In genomic region chr5:137349384-137350204, GRCm38 (mm10) we compare ENCODE assay signal across 8 mouse cellular contexts. TPM values are rescaled to one million over a fixed set of nuclear protein-coding genes. Genes with fewer than 3 reads are reported as not detected.
DNase-seq lines count a peak whose midpoint lies in the region; ATAC-seq and TF ChIP-seq lines count a peak whose summit lies in the region.

Gene Ephb4, plus strand, starts transcription at chr5:137350109.

- TF ChIP-seq CTCF in midbrain, postnatal 0 days (IDR thresholded peaks at IDR 0.05) = peak; percentile 52
- TF ChIP-seq CTCF in testis, adult 2 months (IDR thresholded peaks at IDR 0.05; ENCODE audit: control insufficient read depth, insufficient read depth, insufficient replicate concordance, low read depth, low read length) = no peak

- no peaks in the 10 kb centered on the region for H3K27me3 ChIP-seq in embryonic facial prominence, embryonic 15.5 days
- no peaks in the 10 kb centered on the region for H3K27me3 ChIP-seq in limb, embryonic 15.5 days
- peaks cover 22% of the 10 kb centered on the region for H3K27me3 ChIP-seq in midbrain, postnatal 0 days (ENCODE audit: insufficient read depth, low read length)
- no peaks in the 10 kb centered on the region for H3K27me3 ChIP-seq in testis, adult 2 months (ENCODE audit: control insufficient read depth, insufficient read depth, low read length)

- peak within 1 kb of the TSS; percentile 96 for H3K27ac ChIP-seq in embryonic facial prominence, embryonic 15.5 days (replicated peaks)
- peak within 1 kb of the TSS; percentile 99 for H3K27ac ChIP-seq in limb, embryonic 15.5 days
- H3K27ac ChIP-seq in midbrain, postnatal 0 days (ENCODE audit: low read depth, low read length) = peak within 1 kb of the TSS; percentile 55; the same call in 1 of the 2 replicates
- peak within 1 kb of the TSS; percentile 47 for H3K27ac ChIP-seq in testis, adult 2 months (ENCODE audit: control insufficient read depth, insufficient read depth, low read depth, low read length)

- peaks cover 8% of the 10 kb centered on the region for H3K36me3 ChIP-seq in embryonic facial prominence, embryonic 15.5 days
- H3K36me3 ChIP-seq in limb, embryonic 15.5 days = peaks cover 9% of the 10 kb centered on the region
- 0 out of 2 replicates have a peak, but pooled peaks cover 4% of the 10 kb centered on the region for H3K36me3 ChIP-seq in midbrain, postnatal 0 days (ENCODE audit: insufficient read depth, low read length)
- no peaks in the 10 kb centered on the region for H3K36me3 ChIP-seq in testis, adult 2 months (ENCODE audit: control insufficient read depth, insufficient read depth, low read length)

- peak; percentile 98 for ATAC-seq in embryonic facial prominence, embryonic 15.5 days (ENCODE audit: insufficient number of reproducible peaks, low FRiP score, low TSS enrichment, low read depth)
- peak; percentile 98 for ATAC-seq in limb, embryonic 15.5 days (ENCODE audit: insufficient number of reproducible peaks, low FRiP score, low TSS enrichment, low read depth)
- ATAC-seq in midbrain, postnatal 0 days (ENCODE audit: low FRiP score) = peak; percentile 85

- H3K4me1 ChIP-seq in embryonic facial prominence, embryonic 15.5 days = peaks cover 43% of the 10 kb centered on the region
- H3K4me1 ChIP-seq in limb, embryonic 15.5 days = peaks cover 55% of the 10 kb centered on the region
- peaks cover 11% of the 10 kb centered on the region for H3K4me1 ChIP-seq in midbrain, postnatal 0 days (ENCODE audit: insufficient read depth, low read length)
- H3K4me1 ChIP-seq in testis, adult 2 months (ENCODE audit: control insufficient read depth, insufficient read depth, low read length) = peaks cover 2% of the 10 kb centered on the region; the same call in 1 of the 2 replicates

- H3K4me3 ChIP-seq in embryonic facial prominence, embryonic 15.5 days (replicated peaks) = peak within 1 kb of the TSS; percentile 79
- peak within 1 kb of the TSS; percentile 86 for H3K4me3 ChIP-seq in limb, embryonic 15.5 days
- H3K4me3 ChIP-seq in midbrain, postnatal 0 days (ENCODE audit: low read depth, low read length) = peak within 1 kb of the TSS; percentile 59
- peak within 1 kb of the TSS; percentile 74 for H3K4me3 ChIP-seq in testis, adult 2 months (ENCODE audit: control insufficient read depth, low read depth, low read length)

- 1% methylated on average over 32 of the region's 32 CpGs for WGBS in embryonic facial prominence, embryonic 15.5 days
- WGBS in limb, embryonic 15.5 days = 0% methylated on average over 31 of the region's 32 CpGs
- under 1% methylated on average over 31 of the region's 32 CpGs for WGBS in midbrain, postnatal 0 days

- TF ChIP-seq POLR2A in testis, adult 2 months (IDR thresholded peaks at IDR 0.05; ENCODE audit: control insufficient read depth, low read depth, low read length) = no peak

- peak within 1 kb of the TSS; percentile 91 for H3K9ac ChIP-seq in embryonic facial prominence, embryonic 15.5 days
- peak within 1 kb of the TSS; percentile 87 for H3K9ac ChIP-seq in limb, embryonic 15.5 days
- H3K9ac ChIP-seq in midbrain, postnatal 0 days (replicated peaks; ENCODE audit: low read length, poor library complexity, severe bottlenecking) = peak within 1 kb of the TSS; percentile 64

- H3K9me3 ChIP-seq in embryonic facial prominence, embryonic 15.5 days (replicated peaks) = no peaks in the 10 kb centered on the region
- H3K9me3 ChIP-seq in limb, embryonic 15.5 days = no peaks in the 10 kb centered on the region
- H3K9me3 ChIP-seq in midbrain, postnatal 0 days (ENCODE audit: low read length) = no peaks in the 10 kb centered on the region

- peak within 1 kb of the TSS; percentile 77 for H3K4me2 ChIP-seq in embryonic facial prominence, embryonic 15.5 days (replicated peaks)
- peak within 1 kb of the TSS; percentile 83 for H3K4me2 ChIP-seq in limb, embryonic 15.5 days
- H3K4me2 ChIP-seq in midbrain, postnatal 0 days (ENCODE audit: low read depth, low read length, poor library complexity, severe bottlenecking) = peak within 1 kb of the TSS; percentile 96

- DNase-seq in thymus, adult 18-20 months = peak; percentile 18 to 26
- DNase-seq in thymus, postnatal 0 days (ENCODE audit: low spot score) = no peak
- peak; percentile 96 to 97 for DNase-seq in heart, adult 9 months (ENCODE audit: low spot score in 2 of 2)
- peak; percentile 97 to 98 for DNase-seq in kidney, adult 8-10 months
- peak; percentile 84 for DNase-seq in midbrain, postnatal 0 days (ENCODE audit: low spot score)

RNA-seq across cellular contexts. Expression of gene Ephb4, which starts in this region (rescaled TPM):
- polyA plus RNA-seq in thymus, postnatal 0 days (2015; fragmentation: Nextera tagmentation; extraction: Ambion mirVana) = 6.6 and 8.0 TPM in 2 replicates
- polyA plus RNA-seq in embryonic facial prominence, embryonic 15.5 days (2015; fragmentation: Nextera tagmentation; extraction: Ambion mirVana) = 60.2 and 66.1 TPM in 2 replicates
- 61.1 and 68.6 TPM in 2 replicates for polyA plus RNA-seq in limb, embryonic 15.5 days (2015; fragmentation: Nextera tagmentation; extraction: Ambion mirVana)
- total RNA-seq in midbrain, postnatal 0 days (2014; rRNA removed) = 14.0 and 16.0 TPM in 2 replicates
- polyA plus RNA-seq in midbrain, postnatal 0 days (2015; fragmentation: Nextera tagmentation; extraction: Ambion mirVana) = 4.7 and 4.9 TPM in 2 replicates
- polyA plus RNA-seq in testis, adult 2 months (2012; rRNA removed) = 1.8 and 2.7 TPM in 2 replicates

Comparison
In these comparisons a context has a peak if more than half of its experiments do, and no peak if none do; other contexts are left out.
1. H3K27ac ChIP-seq: peak in every context shown above with its lines; median percentile 99 in limb, embryonic 15.5 days; 96 in embryonic facial prominence, embryonic 15.5 days; 55 in midbrain, postnatal 0 days; 47 in testis, adult 2 months.